Mouse (Mus musculus) embryonic facial prominence, embryonic 14.5 days (tissue): ENCODE measurements around the gene Zfp710. TPM values are rescaled to one million over a fixed set of nuclear protein-coding genes. Genes with fewer than 3 reads are reported as not detected.

Experiments used
- ATAC-seq: fragments of 200-750 bp; cut with Nextera tagmentation; 2 replicates; pipeline ENCODE4 v1.8.0; 2017; ENCODE audit warnings: low read depth, moderate number of reproducible peaks, moderate TSS enrichment
- DNase-seq: peaks from one replicate; pipeline ENCODE4 v3.0.0-alpha.2; 2015; ENCODE audit warnings: low spot score
- H3K27ac ChIP-seq: fragments of 300-500 bp; sonication (generic); replicated peaks from 2 replicates; pipeline ENCODE4 v1.5.1; 2014; ENCODE audit warnings: low read depth, mild to moderate bottlenecking, low read length, moderate library complexity
- H3K27me3 ChIP-seq: fragments of 300-500 bp; sonication (generic); replicated peaks from 2 replicates; pipeline ENCODE4 v1.6.1; 2014; ENCODE audit warnings: low read length; ENCODE audit not compliant: control insufficient read depth, insufficient read depth
- H3K36me3 ChIP-seq: fragments of 300-500 bp; sonication (generic); 2 replicates; pipeline ENCODE4 v1.6.1; 2014; ENCODE audit warnings: low read length, mixed read lengths; ENCODE audit not compliant: control insufficient read depth, insufficient read depth
- H3K4me1 ChIP-seq: fragments of 300-500 bp; sonication (generic); 2 replicates; pipeline ENCODE4 v1.6.1; 2014; ENCODE audit warnings: antibody characterized with exemption, low read length; ENCODE audit not compliant: control insufficient read depth, insufficient read depth
- H3K4me2 ChIP-seq: fragments of 300-500 bp; sonication (generic); 2 replicates; pipeline ENCODE4 v1.6.1; 2014; ENCODE audit warnings: low read depth, mild to moderate bottlenecking, low read length, moderate library complexity, mixed read lengths
- H3K4me3 ChIP-seq: fragments of 300-500 bp; sonication (generic); 2 replicates; pipeline ENCODE4 v1.5.1; 2014; ENCODE audit warnings: low read depth, mild to moderate bottlenecking, low read length
- H3K9ac ChIP-seq: fragments of 300-500 bp; sonication (generic); 2 replicates; pipeline ENCODE4 v1.6.1; 2014; ENCODE audit warnings: low read depth, mild to moderate bottlenecking, low read length, moderate library complexity, mixed read lengths
- H3K9me3 ChIP-seq: fragments of 300-500 bp; sonication (generic); 2 replicates; pipeline ENCODE4 v1.6.1; 2016; ENCODE audit warnings: low read length; ENCODE audit not compliant: control insufficient read depth
- WGBS: fragments of 180-500 bp; shearing (Covaris S2); extraction: QIAGEN DNeasy Blood & Tissue Kit; methylation state at CpG from one replicate; pipeline ENCODE4 v1.1.7; 2014; 5-methylcytosine and 5-hydroxymethylcytosine counted together
- polyA plus RNA-seq: library from polyadenylated mRNA; unstranded; fragments of >200 nt; fragmentation: Nextera tagmentation; extraction: Ambion mirVana; gene quantifications from 2 replicates; pipeline ENCODE4 v1.2.1, GENCODE M21; 2014

Zfp710 gene
- polyA plus RNA-seq, 1 experiment from 2014 or later, result 14.3 TPM

- no peaks in the 10 kb centered on the region for H3K36me3 ChIP-seq
- no peak overlapping the region for H3K4me3 ChIP-seq
- ATAC-seq (no peak), DNase-seq (no peak)
- peak overlapping the region; percentile 15; the same call in 1 of the 2 replicates for H3K27ac ChIP-seq
- peaks cover 32% of the 10 kb centered on the region for H3K4me1 ChIP-seq
- no peaks in the 10 kb centered on the region for H3K27me3 ChIP-seq
- WGBS, result 68% methylated on average over 13 of the region's 13 CpGs
- no peaks in the 10 kb centered on the region for H3K9me3 ChIP-seq
- no peak overlapping the region for H3K4me2 ChIP-seq
- H3K9ac ChIP-seq, result no peak overlapping the region
Observed at GRCm38 (mm10) chr7:80066675-80067455, 42.3 kb downstream of the Zfp710 start.

- H3K36me3 ChIP-seq, result no peaks in the 10 kb centered on the region
- H3K4me1 ChIP-seq, result peaks cover 31% of the 10 kb centered on the region
- H3K27ac ChIP-seq, result peak overlapping the region; percentile 70
- no peak overlapping the region for H3K4me3 ChIP-seq
- H3K4me2 ChIP-seq, result no peak overlapping the region
- ATAC-seq, result no peak
- DNase-seq, result no peak
- H3K9ac ChIP-seq, result 0 out of 2 replicates have a peak overlapping the region, but pooled peaks have one; percentile 17
- WGBS, result 50% methylated on average over 5 of the region's 7 CpGs
- H3K9me3 ChIP-seq, result no peaks in the 10 kb centered on the region
- H3K27me3 ChIP-seq, result no peaks in the 10 kb centered on the region
Observed at GRCm38 (mm10) chr7:80068341-80068740, 43.7 kb downstream of the Zfp710 start.

GRCm38 (mm10) chr7:80069615-80070327, 45.2 kb downstream of the Zfp710 start:
- Histone ChIP-seq H3K9me3 (no peaks in the 10 kb centered on the region), H3K27ac (peak overlapping the region; percentile 58), H3K9ac (0 out of 2 replicates have a peak overlapping the region, but pooled peaks have one; percentile 5), H3K36me3 (no peaks in the 10 kb centered on the region), H3K4me1 (peaks cover 27% of the 10 kb centered on the region), H3K27me3 (no peaks in the 10 kb centered on the region), H3K4me3 (no peak overlapping the region), H3K4me2 (peak overlapping the region; percentile 18; the same call in 1 of the 2 replicates)
- 11% methylated on average over 9 of the region's 13 CpGs for WGBS
- ATAC-seq (peak; percentile 56), DNase-seq (peak; percentile 83)

- no peak for ATAC-seq
- Histone ChIP-seq H3K27ac (no peak overlapping the region), H3K27me3 (no peaks in the 10 kb centered on the region), H3K4me3 (no peak overlapping the region), H3K4me1 (peaks cover 40% of the 10 kb centered on the region), H3K9ac (no peak overlapping the region), H3K4me2 (no peak overlapping the region), H3K36me3 (no peaks in the 10 kb centered on the region), H3K9me3 (no peaks in the 10 kb centered on the region)
- no peak for DNase-seq
- WGBS, result 77% methylated on average over 9 of the region's 9 CpGs
Observed at GRCm38 (mm10) chr7:80071209-80071608, 46.6 kb downstream of the Zfp710 start.

- WGBS, result 60% methylated on average over 6 of the region's 6 CpGs
- peaks cover 49% of the 10 kb centered on the region for H3K4me1 ChIP-seq
Observed at GRCm38 (mm10) chr7:80072297-80072696, 47.7 kb downstream of the Zfp710 start.

GRCm38 (mm10) chr7:80073506-80073905, 48.9 kb downstream of the Zfp710 start:
- no peak overlapping the region for H3K9ac ChIP-seq
- 77% methylated on average over 8 of the region's 8 CpGs for WGBS

More at GRCm38 (mm10) chr7:80072297-80072696, 47.7 kb downstream of the Zfp710 start:
- no peak overlapping the region for H3K27ac ChIP-seq
- ATAC-seq, result no peak
- H3K9me3 ChIP-seq, result no peaks in the 10 kb centered on the region
- H3K36me3 ChIP-seq, result no peaks in the 10 kb centered on the region
- DNase-seq, result no peak
- no peaks in the 10 kb centered on the region for H3K27me3 ChIP-seq
- H3K9ac ChIP-seq, result no peak overlapping the region
- no peak overlapping the region for H3K4me2 ChIP-seq
- no peak overlapping the region for H3K4me3 ChIP-seq

GRCm38 (mm10) chr7:80074921-80075441, 50.4 kb downstream of the Zfp710 start:
- ATAC-seq (peak; percentile 35), DNase-seq (peak; percentile 70)
- WGBS, result 43% methylated on average over 5 of the region's 5 CpGs
- Histone ChIP-seq H3K27ac (peak overlapping the region; percentile 48; the same call in 1 of the 2 replicates), H3K27me3 (no peaks in the 10 kb centered on the region), H3K4me1 (peaks cover 46% of the 10 kb centered on the region), H3K36me3 (no peaks in the 10 kb centered on the region), H3K4me3 (no peak overlapping the region), H3K4me2 (no peak overlapping the region), H3K9ac (no peak overlapping the region), H3K9me3 (no peaks in the 10 kb centered on the region)

More at GRCm38 (mm10) chr7:80073506-80073905, 48.9 kb downstream of the Zfp710 start:
- H3K27ac ChIP-seq, result no peak overlapping the region
- no peak overlapping the region for H3K4me3 ChIP-seq
- no peak for ATAC-seq
- no peak for DNase-seq
- no peaks in the 10 kb centered on the region for H3K36me3 ChIP-seq
- no peak overlapping the region for H3K4me2 ChIP-seq
- no peaks in the 10 kb centered on the region for H3K9me3 ChIP-seq
- peaks cover 52% of the 10 kb centered on the region for H3K4me1 ChIP-seq
- no peaks in the 10 kb centered on the region for H3K27me3 ChIP-seq

- H3K27ac ChIP-seq, result no peak overlapping the region
- H3K4me2 ChIP-seq, result no peak overlapping the region
- 0 out of 2 replicates have a peak, but pooled peaks cover 3% of the 10 kb centered on the region for H3K36me3 ChIP-seq
- H3K4me1 ChIP-seq, result peaks cover 39% of the 10 kb centered on the region
- H3K9ac ChIP-seq, result no peak overlapping the region
- no peak for ATAC-seq
- no peaks in the 10 kb centered on the region for H3K9me3 ChIP-seq
- WGBS, result 37% methylated on average over 4 of the region's 4 CpGs
- H3K27me3 ChIP-seq, result no peaks in the 10 kb centered on the region
- DNase-seq, result peak; percentile 61
- H3K4me3 ChIP-seq, result no peak overlapping the region
Observed at GRCm38 (mm10) chr7:80075946-80076583, 51.5 kb downstream of the Zfp710 start.
